Mouse (Mus musculus) hindbrain, embryonic 16.5 days (tissue): Measurements from ENCODE around the gene Rassf3. TPM values are rescaled to one million over a fixed set of nuclear protein-coding genes. Genes with fewer than 3 reads are reported as not detected.

Experiments
- ATAC-seq: fragments of 200-750 bp; cut with Nextera tagmentation; 2 replicates; pipeline ENCODE4 v1.8.0; 2017; ENCODE audit warnings: moderate TSS enrichment, moderate library complexity
- H3K27ac ChIP-seq: fragments of 300-500 bp; sonication (generic); 2 replicates; pipeline ENCODE4 v1.5.1; 2014; ENCODE audit warnings: low read depth, mild to moderate bottlenecking, control low read depth, low read length, moderate library complexity
- H3K27me3 ChIP-seq: fragments of 300-500 bp; sonication (generic); replicated peaks from 2 replicates; pipeline ENCODE4 v1.6.1; 2014; ENCODE audit warnings: low read length; ENCODE audit not compliant: control insufficient read depth, insufficient read depth
- H3K36me3 ChIP-seq: fragments of 300-500 bp; sonication (generic); 2 replicates; pipeline ENCODE4 v1.6.1; 2014; ENCODE audit warnings: mild to moderate bottlenecking, low read length, moderate library complexity, mixed read lengths; ENCODE audit not compliant: control insufficient read depth, insufficient read depth
- H3K4me1 ChIP-seq: fragments of 300-500 bp; sonication (generic); 2 replicates; pipeline ENCODE4 v1.6.1; 2014; ENCODE audit warnings: low read depth, low read length; ENCODE audit not compliant: control insufficient read depth, insufficient read depth
- H3K4me2 ChIP-seq: fragments of 300-500 bp; sonication (generic); 2 replicates; pipeline ENCODE4 v1.6.1; 2014; ENCODE audit warnings: mild to moderate bottlenecking, low read length, control low read depth, moderate library complexity
- H3K4me3 ChIP-seq: fragments of 300-500 bp; sonication (generic); 2 replicates; pipeline ENCODE4 v1.5.1; 2014; ENCODE audit warnings: mild to moderate bottlenecking, low read length, control low read depth, moderate library complexity
- H3K9ac ChIP-seq: fragments of 300-500 bp; sonication (generic); 2 replicates; pipeline ENCODE4 v1.6.1; 2014; ENCODE audit warnings: low read depth, mild to moderate bottlenecking, control low read depth, low read length, moderate library complexity
- H3K9me3 ChIP-seq: fragments of 300-500 bp; sonication (generic); 2 replicates; pipeline ENCODE4 v1.6.1; 2014; ENCODE audit warnings: mild to moderate bottlenecking, low read length, moderate library complexity; ENCODE audit not compliant: control insufficient read depth
- WGBS: fragments of 180-500 bp; shearing (Covaris S2); extraction: QIAGEN DNeasy Blood & Tissue Kit; methylation state at CpG from one replicate; pipeline ENCODE4 v1.1.7; 2014; 5-methylcytosine and 5-hydroxymethylcytosine counted together
- polyA plus RNA-seq: library from polyadenylated mRNA; unstranded; fragments of >200 nt; fragmentation: Nextera tagmentation; extraction: Ambion mirVana; gene quantifications from 2 replicates; pipeline ENCODE4 v1.2.1, GENCODE M21; 2015

The Rassf3 gene
- polyA plus RNA-seq, 1 experiment from 2014 or later: 5.3 TPM

DNA sequence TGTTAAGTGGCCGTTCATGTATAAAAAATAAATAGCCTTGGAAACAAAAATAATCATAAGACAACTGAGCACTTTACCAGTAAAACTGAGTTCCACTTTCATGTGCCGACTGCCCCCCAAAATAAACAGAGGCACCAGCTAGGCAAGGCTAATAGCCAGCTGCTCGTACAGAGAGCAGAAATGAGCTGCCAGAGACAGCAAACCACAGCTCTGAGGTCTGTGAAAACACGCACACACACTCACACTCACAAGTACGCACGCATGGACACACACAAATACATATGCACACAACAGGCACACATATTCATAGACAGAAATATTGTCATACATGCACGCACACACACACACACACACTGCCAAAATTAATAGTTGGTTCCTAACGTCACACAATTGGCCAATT is 46.6 kb downstream of the Rassf3 start:
- no peak for ATAC-seq
- Histone ChIP-seq H3K4me3 (no peak overlapping the region), H3K4me2 (no peak overlapping the region; the same call in 1 of the 2 replicates), H3K36me3 (no peaks in the 10 kb centered on the region), H3K9me3 (no peaks in the 10 kb centered on the region), H3K27me3 (no peaks in the 10 kb centered on the region), H3K9ac (peak overlapping the region; percentile 47; the same call in 1 of the 2 replicates), H3K4me1 (peaks cover 30% of the 10 kb centered on the region), H3K27ac (peak overlapping the region; percentile 64)
- 53% methylated on average over 8 of the region's 8 CpGs for WGBS

DNA sequence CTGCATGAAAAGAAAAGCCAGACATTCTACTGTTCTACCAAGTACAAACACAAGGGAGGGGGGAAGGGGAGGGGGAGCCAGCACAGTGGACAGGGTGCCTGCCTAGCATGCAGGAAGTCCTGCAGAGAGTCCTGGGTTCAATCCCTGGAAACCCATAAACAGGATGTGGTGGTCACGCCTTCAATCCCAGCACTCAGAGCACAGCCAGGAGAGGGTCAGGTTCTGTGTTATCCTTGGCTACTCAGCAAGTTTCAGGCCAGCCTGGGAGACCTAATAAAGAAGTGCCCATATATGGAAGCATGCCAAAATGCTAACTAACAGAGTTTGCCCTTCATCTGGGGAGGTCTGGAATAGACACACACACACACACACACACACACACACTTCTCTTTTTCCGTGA is 47.1 kb downstream of the Rassf3 start:
- no peak overlapping the region for H3K27ac ChIP-seq
- ATAC-seq: peak; percentile 24; the same call in 1 of the 2 replicates
- H3K36me3 ChIP-seq: no peaks in the 10 kb centered on the region
- H3K4me2 ChIP-seq: no peak overlapping the region
- WGBS: 34% methylated on average over 2 of the region's 2 CpGs
- no peaks in the 10 kb centered on the region for H3K27me3 ChIP-seq
- H3K9ac ChIP-seq: no peak overlapping the region
- no peak overlapping the region for H3K4me3 ChIP-seq
- H3K4me1 ChIP-seq: peaks cover 33% of the 10 kb centered on the region
- no peaks in the 10 kb centered on the region for H3K9me3 ChIP-seq

DNA sequence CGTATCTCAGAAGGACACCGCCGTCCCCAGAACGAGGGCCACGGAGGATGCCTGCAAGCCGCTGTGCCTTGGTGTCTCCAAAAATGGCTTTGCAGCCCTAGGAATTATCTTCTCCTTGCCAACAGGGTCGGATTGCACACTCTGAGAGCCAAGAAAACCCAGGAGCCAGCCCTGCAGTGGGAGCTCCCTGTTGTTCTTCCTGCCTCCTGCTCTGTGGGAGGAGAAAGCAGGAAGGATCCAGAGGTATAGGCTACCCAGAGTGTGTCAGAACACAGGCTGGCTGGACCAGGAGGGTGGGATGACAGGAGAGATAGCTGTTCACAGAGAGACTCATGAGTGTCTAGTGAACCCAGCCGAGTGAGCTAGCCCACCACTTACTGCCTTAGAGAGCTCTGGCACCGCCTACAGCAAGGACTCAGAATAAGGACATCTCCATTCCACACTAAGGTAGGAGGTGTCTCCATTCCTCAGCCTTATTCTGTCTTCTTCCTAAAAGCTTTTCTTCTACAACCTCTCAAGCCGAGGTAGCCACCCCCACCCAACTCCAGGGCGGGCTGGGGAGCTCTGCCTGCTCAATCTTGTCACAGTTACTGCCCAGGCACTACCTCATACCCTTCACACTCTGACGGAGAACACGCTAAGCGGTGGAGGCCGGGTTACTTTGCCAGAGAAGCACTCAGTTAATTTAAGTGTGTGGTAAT is 48.0 kb downstream of the Rassf3 start:
- no peak overlapping the region for H3K4me2 ChIP-seq
- H3K9ac ChIP-seq: no peak overlapping the region
- no peak for ATAC-seq
- no peak overlapping the region for H3K4me3 ChIP-seq
- H3K27ac ChIP-seq: no peak overlapping the region
- H3K36me3 ChIP-seq: no peaks in the 10 kb centered on the region
- no peaks in the 10 kb centered on the region for H3K27me3 ChIP-seq
- no peaks in the 10 kb centered on the region for H3K9me3 ChIP-seq
- peaks cover 41% of the 10 kb centered on the region for H3K4me1 ChIP-seq
- 81% methylated on average over 15 of the region's 15 CpGs for WGBS

DNA sequence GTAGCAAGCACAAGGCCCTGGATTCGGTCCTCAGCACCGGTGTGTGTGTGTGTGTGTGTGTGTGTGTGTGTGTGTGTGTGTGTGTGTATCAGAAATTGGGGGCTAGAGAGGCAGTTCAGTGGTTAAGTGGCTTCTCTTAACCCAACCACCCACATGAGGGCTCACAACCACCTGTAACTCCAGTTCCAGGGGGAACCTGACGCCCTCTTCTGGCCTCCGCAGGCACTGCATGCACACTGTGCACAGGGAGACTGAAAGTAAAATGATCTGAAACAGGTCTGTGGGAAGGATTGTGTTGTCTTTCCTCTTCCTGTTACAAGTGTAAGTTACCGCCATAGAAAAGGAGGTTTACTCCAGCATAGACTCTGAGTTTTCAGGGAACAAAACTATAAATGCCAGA is 49.0 kb downstream of the Rassf3 start:
- Histone ChIP-seq H3K27me3 (no peaks in the 10 kb centered on the region), H3K9me3 (no peaks in the 10 kb centered on the region), H3K4me3 (no peak overlapping the region), H3K4me1 (peaks cover 34% of the 10 kb centered on the region), H3K9ac (no peak overlapping the region), H3K27ac (no peak overlapping the region), H3K4me2 (no peak overlapping the region), H3K36me3 (no peaks in the 10 kb centered on the region)
- 60% methylated on average over 5 of the region's 5 CpGs for WGBS
- no peak for ATAC-seq

DNA sequence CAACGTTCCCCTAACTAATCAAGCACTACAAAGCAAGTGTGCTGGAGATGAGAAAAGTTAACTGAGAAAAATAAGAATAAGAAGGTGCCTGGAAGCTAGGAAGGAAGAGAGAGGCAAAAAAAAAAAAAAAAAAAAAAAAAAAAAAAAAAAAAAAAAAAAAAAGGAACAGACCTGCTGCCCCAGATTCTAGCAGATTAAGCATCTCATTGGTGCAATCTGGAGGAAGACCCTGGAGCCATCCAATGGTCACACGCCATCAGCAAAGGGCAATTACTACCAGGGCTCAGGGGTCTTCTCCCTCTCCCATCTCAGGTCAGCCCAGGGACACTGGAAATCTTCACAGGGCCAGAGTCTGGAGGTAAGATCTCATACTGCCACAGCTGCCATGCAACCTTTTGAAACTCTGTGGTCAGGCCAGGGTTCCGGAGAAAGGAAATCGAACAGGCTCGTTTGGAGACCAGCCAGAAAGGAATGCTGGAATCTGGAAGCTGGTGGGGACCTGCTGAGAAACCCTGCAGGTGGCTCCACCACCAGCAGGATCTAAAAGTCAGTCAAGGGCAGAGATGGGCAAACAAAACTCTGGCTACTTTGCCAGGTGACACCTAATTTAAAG is 49.6 kb downstream of the Rassf3 start:
- ATAC-seq: no peak
- 30% methylated on average over 5 of the region's 5 CpGs for WGBS
- no peak overlapping the region for H3K4me3 ChIP-seq
- no peak overlapping the region for H3K4me2 ChIP-seq
- H3K36me3 ChIP-seq: no peaks in the 10 kb centered on the region
- peaks cover 33% of the 10 kb centered on the region for H3K4me1 ChIP-seq
- H3K27me3 ChIP-seq: no peaks in the 10 kb centered on the region
- no peaks in the 10 kb centered on the region for H3K9me3 ChIP-seq
- H3K9ac ChIP-seq: no peak overlapping the region
- H3K27ac ChIP-seq: no peak overlapping the region

DNA sequence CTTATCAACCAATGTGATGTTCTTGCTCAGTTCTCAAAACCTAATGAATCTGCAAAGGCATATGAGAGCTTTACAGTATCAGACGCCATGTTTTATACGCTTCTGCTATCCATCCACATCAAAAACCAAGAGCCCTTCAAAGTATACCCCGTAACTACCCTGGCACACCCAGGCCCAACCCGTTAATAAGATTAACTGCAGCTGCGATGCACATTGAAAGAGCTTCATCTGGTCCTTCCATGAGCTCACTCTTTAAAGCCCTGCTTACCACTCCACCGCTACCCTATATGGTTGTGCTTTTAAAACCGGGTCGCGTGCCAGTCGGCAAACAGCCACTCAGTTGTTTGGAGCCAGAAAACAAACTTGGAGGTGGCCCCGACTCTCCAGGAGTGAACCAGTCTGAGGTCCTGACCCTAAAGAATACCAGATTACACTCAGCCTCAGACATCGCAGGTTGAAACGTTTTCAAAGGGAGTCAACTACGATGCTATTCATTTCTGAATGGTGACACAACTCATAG is 50.6 kb downstream of the Rassf3 start:
- no peak for ATAC-seq
- no peak overlapping the region for H3K9ac ChIP-seq
- WGBS: 84% methylated on average over 14 of the region's 14 CpGs
- no peaks in the 10 kb centered on the region for H3K36me3 ChIP-seq
- H3K4me1 ChIP-seq: peaks cover 34% of the 10 kb centered on the region
- no peak overlapping the region for H3K4me3 ChIP-seq
- H3K27me3 ChIP-seq: no peaks in the 10 kb centered on the region
- H3K27ac ChIP-seq: no peak overlapping the region
- H3K9me3 ChIP-seq: no peaks in the 10 kb centered on the region
- no peak overlapping the region for H3K4me2 ChIP-seq

DNA sequence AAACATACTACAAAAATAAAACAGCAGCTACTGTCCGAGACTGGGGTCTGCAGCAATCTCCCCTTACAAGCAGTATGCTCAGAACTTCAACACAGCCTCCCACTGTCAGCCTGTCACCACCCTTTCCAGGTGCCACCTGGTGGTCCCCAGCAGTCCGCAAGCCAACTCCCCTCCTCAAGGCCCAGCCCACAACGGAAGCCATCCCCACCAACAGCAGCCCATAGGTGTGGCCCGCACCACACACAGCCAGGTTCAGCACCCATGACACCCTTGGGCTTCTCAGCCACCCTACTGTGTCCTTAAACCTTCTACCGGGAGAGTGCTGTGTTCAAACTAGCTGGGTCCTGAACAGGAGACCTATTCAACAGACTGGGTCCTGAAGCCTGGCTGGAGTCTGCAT is 51.1 kb downstream of the Rassf3 start:
- WGBS: 85% methylated on average over 5 of the region's 5 CpGs
- H3K36me3 ChIP-seq: no peaks in the 10 kb centered on the region
- no peak overlapping the region for H3K4me3 ChIP-seq
- H3K27ac ChIP-seq: no peak overlapping the region
- H3K9me3 ChIP-seq: no peaks in the 10 kb centered on the region
- H3K9ac ChIP-seq: no peak overlapping the region
- peaks cover 35% of the 10 kb centered on the region for H3K4me1 ChIP-seq
- no peak overlapping the region for H3K4me2 ChIP-seq
- H3K27me3 ChIP-seq: no peaks in the 10 kb centered on the region
- ATAC-seq: no peak

DNA sequence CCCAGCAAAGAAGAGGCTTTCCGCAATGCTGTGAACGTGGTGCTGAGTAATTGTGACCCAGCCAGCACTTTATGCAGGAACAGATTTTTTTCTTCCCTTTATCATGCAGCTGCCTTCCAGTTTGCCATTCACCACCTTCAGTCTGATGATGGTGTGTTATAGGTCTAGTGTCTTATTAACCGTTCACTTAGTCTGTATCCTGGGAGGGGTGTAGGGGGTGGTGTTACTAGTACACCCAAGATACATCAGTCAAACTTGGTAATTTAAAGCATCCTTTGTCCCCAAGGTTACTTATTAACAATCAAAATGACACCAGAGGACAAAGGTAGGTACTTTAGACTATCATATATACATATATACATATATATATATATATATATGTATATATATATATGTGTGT is 51.7 kb downstream of the Rassf3 start:
- WGBS: 57% methylated on average over 3 of the region's 3 CpGs
- no peaks in the 10 kb centered on the region for H3K27me3 ChIP-seq
- H3K4me2 ChIP-seq: no peak overlapping the region
- H3K9ac ChIP-seq: no peak overlapping the region
- no peak overlapping the region for H3K27ac ChIP-seq
- no peaks in the 10 kb centered on the region for H3K9me3 ChIP-seq
- peaks cover 30% of the 10 kb centered on the region for H3K4me1 ChIP-seq
- no peak for ATAC-seq
- no peak overlapping the region for H3K4me3 ChIP-seq
- no peaks in the 10 kb centered on the region for H3K36me3 ChIP-seq

DNA sequence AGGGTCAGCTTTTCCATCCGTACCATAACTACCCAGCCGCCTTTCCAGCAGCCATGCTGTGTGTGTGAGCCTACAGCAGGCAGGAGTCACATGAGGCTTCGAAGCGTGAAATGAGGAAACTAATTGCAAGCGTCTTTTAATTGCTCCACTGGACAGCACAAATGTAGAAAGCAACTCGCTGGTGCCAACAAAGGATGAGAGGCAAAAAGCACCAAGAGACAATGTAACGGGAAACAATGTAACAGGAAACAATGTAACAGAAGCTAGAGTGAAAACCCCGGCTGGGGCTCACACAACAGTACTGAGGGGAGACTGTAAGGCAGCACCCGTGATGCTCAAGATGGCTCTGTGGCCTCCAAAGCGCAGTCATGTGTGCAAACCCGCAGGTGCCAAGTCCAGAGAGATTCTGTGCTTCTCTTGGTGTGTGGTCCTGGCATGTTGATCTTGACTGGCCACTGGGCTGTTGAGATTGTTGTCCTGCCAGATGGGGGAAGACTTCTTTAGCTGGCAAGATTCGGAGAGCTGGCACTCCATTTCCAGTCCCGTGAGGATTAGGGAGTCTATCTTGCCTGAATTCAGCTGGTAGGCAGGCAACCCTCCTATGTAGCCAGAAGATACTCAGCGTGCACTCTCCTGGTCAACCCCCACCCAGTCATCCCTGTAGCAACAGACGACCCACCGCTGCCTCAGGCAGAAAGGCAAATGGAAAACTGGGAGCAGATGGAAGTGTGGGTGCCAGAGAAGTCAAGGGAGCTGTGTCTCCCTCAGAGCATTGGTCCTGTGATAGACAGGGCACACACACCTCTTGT is 52.4 kb downstream of the Rassf3 start:
- Histone ChIP-seq H3K4me3 (no peak overlapping the region), H3K27me3 (no peaks in the 10 kb centered on the region), H3K27ac (peak overlapping the region; percentile 49), H3K9me3 (no peaks in the 10 kb centered on the region), H3K36me3 (no peaks in the 10 kb centered on the region), H3K4me1 (peaks cover 31% of the 10 kb centered on the region), H3K4me2 (no peak overlapping the region), H3K9ac (no peak overlapping the region)
- 26% methylated on average over 16 of the region's 16 CpGs for WGBS
- ATAC-seq: peak; percentile 77
